Mouse (Mus musculus) bone marrow, adult 2 months (tissue): ENCODE results near the gene Mipep. TPM values are rescaled to one million over a fixed set of nuclear protein-coding genes. Genes with fewer than 3 reads are reported as not detected.

ENCODE experiments used
- H3K27ac ChIP-seq: fragments of 200-500 bp; 2 replicates; pipeline ENCODE4 v1.5.1; 2012; ENCODE audit warnings: low read depth, mild to moderate bottlenecking, control low read depth, inconsistent platforms, low read length; ENCODE audit not compliant: control insufficient read depth, poor library complexity, insufficient read depth
- H3K4me1 ChIP-seq: fragments of 200-500 bp; 2 replicates; pipeline ENCODE4 v1.6.1; 2011; ENCODE audit warnings: low read length; ENCODE audit not compliant: control insufficient read depth, insufficient read depth
- H3K4me3 ChIP-seq: fragments of 200-500 bp; replicated peaks from 2 replicates; pipeline ENCODE3; 2011; ENCODE audit warnings: mild to moderate bottlenecking, low read depth, low read length, control low read depth; ENCODE audit not compliant: control insufficient read depth
- CTCF ChIP-seq: fragments of 200-500 bp; IDR thresholded peaks from 2 replicates; pipeline ENCODE4 v1.5.1; 2011; ENCODE audit warnings: low read length, control low read depth; ENCODE audit not compliant: control insufficient read depth, insufficient read depth
- POLR2A ChIP-seq: fragments of 200-500 bp; IDR thresholded peaks from 2 replicates; pipeline ENCODE4 v1.6.1; 2011; ENCODE audit warnings: low read depth, mild to moderate bottlenecking, control low read depth, low read length, borderline replicate concordance; ENCODE audit not compliant: control insufficient read depth
- WGBS: fragments of 180-500 bp; shearing (Covaris S2); methylation state at CpG from one replicate; pipeline ENCODE4 v1.1.7; 2018; 5-methylcytosine and 5-hydroxymethylcytosine counted together
- polyA plus RNA-seq: library from polyadenylated mRNA; stranded (reverse); fragments of >200 nt; gene quantifications from 2 replicates; pipeline ENCODE4 v1.2.4, GENCODE M21; 2011; ENCODE audit warnings: low replicate concordance; ENCODE audit not compliant: missing spikeins, insufficient read depth, insufficient read length

Gene Mipep
- polyA plus RNA-seq, 1 experiment = 3.4 TPM

GRCm38 (mm10) chr14:60762754-60763153, 21.6 kb upstream of the Mipep start:
- peaks cover 4% of the 10 kb centered on the region for H3K4me1 ChIP-seq
- no peak overlapping the region for H3K27ac ChIP-seq

GRCm38 (mm10) chr14:60763746-60764145, 20.6 kb upstream of the Mipep start:
- TF ChIP-seq CTCF = no peak
- TF ChIP-seq POLR2A = no peak
- WGBS = 48% methylated on average over 5 of the region's 5 CpGs
- peaks cover 2% of the 10 kb centered on the region for H3K4me1 ChIP-seq
- no peak overlapping the region for H3K27ac ChIP-seq
- H3K4me3 ChIP-seq = no peak overlapping the region

More at GRCm38 (mm10) chr14:60762754-60763153, 21.6 kb upstream of the Mipep start:
- TF ChIP-seq POLR2A (no peak), CTCF (no peak)
- H3K4me3 ChIP-seq = no peak overlapping the region
- WGBS = 73% methylated on average over 7 of the region's 7 CpGs

- 88% methylated on average over 4 of the region's 4 CpGs for WGBS
- Histone ChIP-seq H3K4me1 (peaks cover 2% of the 10 kb centered on the region), H3K27ac (no peak overlapping the region; the same call in 1 of the 2 replicates), H3K4me3 (no peak overlapping the region)
- TF ChIP-seq CTCF = no peak
- TF ChIP-seq POLR2A = no peak
Observed at GRCm38 (mm10) chr14:60764526-60764925, 19.8 kb upstream of the Mipep start.

- TF ChIP-seq POLR2A = no peak
- no peak for TF ChIP-seq CTCF
- H3K27ac ChIP-seq = no peak overlapping the region; the same call in 1 of the 2 replicates
- H3K4me1 ChIP-seq = peaks cover 2% of the 10 kb centered on the region
- WGBS = 73% methylated on average over 2 of the region's 2 CpGs
- H3K4me3 ChIP-seq = no peak overlapping the region
Observed at GRCm38 (mm10) chr14:60765025-60765424, 19.3 kb upstream of the Mipep start.

GRCm38 (mm10) chr14:60767884-60768283, 16.5 kb upstream of the Mipep start, which contains the start of gene C1qtnf9:
TSS of gene C1qtnf9 (plus strand) at chr14:60768134.
- Histone ChIP-seq H3K4me3 (no peak within 1 kb of the TSS), H3K27ac (no peak within 1 kb of the TSS), H3K4me1 (peaks cover 2% of the 10 kb centered on the region)
- WGBS = 63% methylated on average over 4 of the region's 4 CpGs
- TF ChIP-seq POLR2A (no peak), CTCF (no peak)

- peaks cover 2% of the 10 kb centered on the region for H3K4me1 ChIP-seq
- no peak overlapping the region for H3K4me3 ChIP-seq
- no peak for TF ChIP-seq POLR2A
- TF ChIP-seq CTCF = no peak
- H3K27ac ChIP-seq = no peak overlapping the region
- 80% methylated on average over 6 of the region's 6 CpGs for WGBS
Observed at GRCm38 (mm10) chr14:60769340-60769739, 15.0 kb upstream of the Mipep start.

GRCm38 (mm10) chr14:60770594-60770993, 13.8 kb upstream of the Mipep start:
- peaks cover 1% of the 10 kb centered on the region for H3K4me1 ChIP-seq
- no peak overlapping the region for H3K4me3 ChIP-seq
- TF ChIP-seq CTCF (no peak), POLR2A (no peak)
- WGBS = 76% methylated on average over 6 of the region's 6 CpGs
- no peak overlapping the region for H3K27ac ChIP-seq

GRCm38 (mm10) chr14:60771057-60771456, 13.3 kb upstream of the Mipep start:
- TF ChIP-seq POLR2A = no peak
- peak; percentile 82 for TF ChIP-seq CTCF
- Histone ChIP-seq H3K4me1 (no peaks in the 10 kb centered on the region), H3K4me3 (peak overlapping the region; percentile 36), H3K27ac (no peak overlapping the region)
- WGBS = 3% methylated on average over 8 of the region's 8 CpGs

GRCm38 (mm10) chr14:60773476-60773875, 10.9 kb upstream of the Mipep start:
- 91% methylated on average over 2 of the region's 2 CpGs for WGBS
- TF ChIP-seq POLR2A = no peak
- TF ChIP-seq CTCF = peak; percentile 32; the same call in 1 of the 2 replicates
- H3K4me1 ChIP-seq = no peaks in the 10 kb centered on the region; the same call in 1 of the 2 replicates
- H3K4me3 ChIP-seq = no peak overlapping the region
- H3K27ac ChIP-seq = no peak overlapping the region
